Mouse (Mus musculus) cerebellum, adult 2 months (tissue): ENCODE results near the gene Ncor2.

Experiments
- CTCF ChIP-seq: fragments of 200-500 bp; IDR thresholded peaks from 2 replicates; pipeline ENCODE4 v1.5.1; 2011; ENCODE audit warnings: low read depth, mild to moderate bottlenecking, control low read depth, low read length, moderate library complexity, borderline replicate concordance; ENCODE audit not compliant: insufficient read depth
- POLR2A ChIP-seq: fragments of 200-500 bp; IDR thresholded peaks from 2 replicates; pipeline ENCODE4 v1.6.1; 2011; ENCODE audit warnings: low read length, control low read depth, borderline replicate concordance; ENCODE audit not compliant: insufficient read depth

DNA sequence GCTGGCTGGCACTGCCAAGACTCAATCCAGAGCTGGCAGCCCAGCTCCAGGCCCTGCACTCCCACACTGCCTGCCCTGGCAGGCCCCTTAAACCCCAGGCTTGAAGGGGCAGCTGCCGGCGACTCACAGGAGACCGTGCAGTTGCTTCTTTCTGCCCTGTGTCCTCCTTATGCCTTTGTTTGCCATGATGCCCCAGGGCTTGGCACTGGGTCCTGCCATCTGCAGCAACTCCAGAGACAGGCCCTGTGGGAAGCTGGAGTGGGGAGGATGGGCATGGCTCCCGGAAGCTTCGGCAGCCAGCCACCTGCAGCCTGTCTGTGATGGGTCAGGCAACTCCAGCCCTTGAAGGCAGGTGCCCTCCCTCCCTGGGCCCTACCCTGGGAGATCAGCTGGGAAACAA, 24.0 kb downstream of the Ncor2 start:
- TF ChIP-seq CTCF: no peak
- TF ChIP-seq POLR2A: no peak
